Mouse (Mus musculus) myocyte (in vitro differentiated cells): ENCODE results near the gene Cd86.

Experiments
- CEBPB ChIP-seq: IDR thresholded peaks from 2 replicates; pipeline ENCODE4 v1.6.1; 2011; ENCODE audit warnings: mild to moderate bottlenecking, moderate library complexity; ENCODE audit not compliant: poor library complexity, insufficient read depth, severe bottlenecking
- E2F4 ChIP-seq: IDR thresholded peaks from one replicate; pipeline ENCODE4 v1.6.1; 2011; ENCODE audit warnings: mild to moderate bottlenecking, control low read depth, moderate library complexity; ENCODE audit not compliant: insufficient read depth
- MAX ChIP-seq: IDR thresholded peaks from one replicate; pipeline ENCODE4 v1.6.1; 2011; ENCODE audit warnings: low read depth, mild to moderate bottlenecking, control low read depth
- MYOD1 ChIP-seq, 3 experiments: IDR thresholded peaks; one replicate each; pipeline ENCODE4 v1.6.1; 2011; ENCODE audit warnings: control low read depth in 2 of 3, low read depth in 2 of 3, mild to moderate bottlenecking in 2 of 3, moderate library complexity in 1 of 3; ENCODE audit not compliant: insufficient read length in 2 of 3, control insufficient read depth in 1 of 3
- MYOG ChIP-seq, 3 experiments: IDR thresholded peaks; one replicate each; pipeline ENCODE4 v1.6.1; 2011; ENCODE audit warnings: control low read depth in 2 of 3, low read depth in 2 of 3, mild to moderate bottlenecking in 2 of 3; ENCODE audit not compliant: insufficient read length in 2 of 3, control insufficient read depth in 1 of 3, insufficient read depth in 1 of 3
- POLR2A ChIP-seq: IDR thresholded peaks from one replicate; pipeline ENCODE4 v1.6.1; 2011; ENCODE audit warnings: low read depth, mild to moderate bottlenecking, control low read depth, moderate library complexity; ENCODE audit not compliant: insufficient read length
- POLR2AphosphoS2 ChIP-seq: IDR thresholded peaks from one replicate; pipeline ENCODE4 v1.6.1; 2011; ENCODE audit warnings: low read depth, control low read depth; ENCODE audit not compliant: insufficient read length
- REST ChIP-seq: IDR thresholded peaks from one replicate; pipeline ENCODE4 v1.6.1; 2011; ENCODE audit warnings: mild to moderate bottlenecking, control low read depth, moderate library complexity; ENCODE audit not compliant: insufficient read depth, insufficient read length
- SRF ChIP-seq: IDR thresholded peaks from one replicate; pipeline ENCODE4 v1.6.1; 2011; ENCODE audit warnings: low read depth; ENCODE audit not compliant: control insufficient read depth, insufficient read length
- TCF12 ChIP-seq: IDR thresholded peaks from one replicate; pipeline ENCODE4 v1.6.1; 2011; ENCODE audit warnings: mild to moderate bottlenecking, control low read depth; ENCODE audit not compliant: poor library complexity, insufficient read depth, severe bottlenecking
- TCF3 ChIP-seq: IDR thresholded peaks from one replicate; pipeline ENCODE4 v1.6.1; 2011; ENCODE audit warnings: low read depth, control low read depth; ENCODE audit not compliant: insufficient read length
- USF1 ChIP-seq: IDR thresholded peaks from one replicate; pipeline ENCODE4 v1.6.1; 2011; ENCODE audit warnings: low read depth, mild to moderate bottlenecking, control low read depth, moderate library complexity

- TF ChIP-seq MYOD1 (IDR thresholded peaks at IDR 0.05; ENCODE audit: control insufficient read depth in 1 of 3, insufficient read length in 2 of 3, low read depth in 2 of 3) = no peak
- no peak for TF ChIP-seq POLR2A
- no peak for TF ChIP-seq E2F4
- TF ChIP-seq USF1 = no peak
- TF ChIP-seq CEBPB = no peak
- no peak for TF ChIP-seq POLR2AphosphoS2
- no peak for TF ChIP-seq TCF12
- no peak for TF ChIP-seq MAX
- TF ChIP-seq MYOG (IDR thresholded peaks at IDR 0.05; ENCODE audit: control insufficient read depth in 1 of 3, insufficient read depth in 1 of 3, insufficient read length in 2 of 3, low read depth in 2 of 3) = no peak
- TF ChIP-seq REST = no peak
- no peak for TF ChIP-seq TCF3
- TF ChIP-seq SRF = no peak
These were observed at the start of gene Cd86 for GRCm38 (mm10) chr16:36665782-36666181.
